Mouse (Mus musculus): Measurements from ENCODE around the gene Gipc3. TPM values are rescaled to one million over a fixed set of nuclear protein-coding genes. Genes with fewer than 3 reads are reported as not detected.

Gipc3 gene
- polyA plus RNA-seq, 1 experiment from 2014 or later, result not detected

GRCm38 (mm10) chr10:81356352-81356990, 13.4 kb upstream of the Gipc3 start:
- no peaks in the 10 kb centered on the region for H3K9me3 ChIP-seq
- H3K4me2 ChIP-seq, result peak overlapping the region; percentile 96
- 40% methylated on average over 12 of the region's 12 CpGs for WGBS
- peak overlapping the region; percentile 79; the same call in 1 of the 2 replicates for H3K4me3 ChIP-seq
- H3K9ac ChIP-seq, result 0 out of 2 replicates have a peak overlapping the region, but pooled peaks have one; percentile 22
- ATAC-seq (ENCODE audit: low read depth), result peak; percentile 11; the same call in 1 of the 2 replicates
- H3K27me3 ChIP-seq, result peaks cover 9% of the 10 kb centered on the region; the same call in 1 of the 2 replicates
- H3K27ac ChIP-seq (replicated peaks), result 0 out of 2 replicates have a peak overlapping the region, but pooled peaks have one; percentile 34
- peaks cover 7% of the 10 kb centered on the region; the same call in 1 of the 2 replicates for H3K36me3 ChIP-seq
- H3K4me1 ChIP-seq (replicated peaks), result peaks cover 47% of the 10 kb centered on the region

- Histone ChIP-seq H3K4me1 (replicated peaks) (peaks cover 45% of the 10 kb centered on the region), H3K9ac (no peak overlapping the region), H3K4me3 (no peak overlapping the region), H3K36me3 (peaks cover 4% of the 10 kb centered on the region; the same call in 1 of the 2 replicates), H3K9me3 (no peaks in the 10 kb centered on the region), H3K27ac (replicated peaks) (no peak overlapping the region), H3K27me3 (peaks cover 9% of the 10 kb centered on the region; the same call in 1 of the 2 replicates), H3K4me2 (no peak overlapping the region)
- WGBS, result 85% methylated on average over 4 of the region's 4 CpGs
- no peak for ATAC-seq (ENCODE audit: low read depth)
Measured at GRCm38 (mm10) chr10:81355533-81355932, 12.5 kb upstream of the Gipc3 start.

- Histone ChIP-seq H3K27ac (replicated peaks) (no peak overlapping the region), H3K27me3 (peaks cover 9% of the 10 kb centered on the region; the same call in 1 of the 2 replicates), H3K9me3 (no peaks in the 10 kb centered on the region), H3K4me2 (no peak overlapping the region), H3K4me3 (no peak overlapping the region), H3K36me3 (0 out of 2 replicates have a peak, but pooled peaks cover under 1% of the 10 kb centered on the region), H3K9ac (no peak overlapping the region), H3K4me1 (replicated peaks) (peaks cover 42% of the 10 kb centered on the region)
- WGBS, result 80% methylated on average over 9 of the region's 9 CpGs
- ATAC-seq (ENCODE audit: low read depth), result no peak
Measured at GRCm38 (mm10) chr10:81354738-81355477, 11.8 kb upstream of the Gipc3 start.

GRCm38 (mm10) chr10:81351678-81352291, 8.7 kb upstream of the Gipc3 start:
- no peak overlapping the region for H3K9ac ChIP-seq
- no peak overlapping the region for H3K4me3 ChIP-seq
- H3K4me1 ChIP-seq (replicated peaks), result peaks cover 33% of the 10 kb centered on the region
- WGBS, result 27% methylated on average over 9 of the region's 9 CpGs
- no peak overlapping the region for H3K27ac ChIP-seq (replicated peaks)
- no peak for ATAC-seq (ENCODE audit: low read depth)
- H3K36me3 ChIP-seq, result no peaks in the 10 kb centered on the region
- H3K4me2 ChIP-seq, result no peak overlapping the region
- peaks cover 13% of the 10 kb centered on the region for H3K27me3 ChIP-seq
- H3K9me3 ChIP-seq, result no peaks in the 10 kb centered on the region

- Histone ChIP-seq H3K4me1 (replicated peaks) (peaks cover 30% of the 10 kb centered on the region), H3K9ac (peak within 1 kb of the TSS; percentile 80), H3K4me3 (peak within 1 kb of the TSS; percentile 66), H3K4me2 (peak within 1 kb of the TSS; percentile 85), H3K27me3 (peaks cover 18% of the 10 kb centered on the region), H3K27ac (replicated peaks) (peak within 1 kb of the TSS; percentile 67; the same call in 1 of the 2 replicates), H3K9me3 (no peaks in the 10 kb centered on the region), H3K36me3 (no peaks in the 10 kb centered on the region)
- under 1% methylated on average over 54 of the region's 54 CpGs for WGBS
- peak; percentile 96 for ATAC-seq (ENCODE audit: low read depth)
Measured at GRCm38 (mm10) chr10:81350351-81351063, 7.4 kb upstream of the Gipc3 start, which contains the start of gene Hmg20b. Hmg20b (minus strand) TSS chr10:81350480.

- H3K4me2 ChIP-seq, result peak overlapping the region; percentile 85
- 0 out of 2 replicates have a peak overlapping the region, but pooled peaks have one; percentile 34 for H3K27ac ChIP-seq (replicated peaks)
- WGBS, result 0% methylated on average over 29 of the region's 29 CpGs
- H3K9ac ChIP-seq, result peak overlapping the region; percentile 80
- peak; percentile 10; the same call in 1 of the 2 replicates for ATAC-seq (ENCODE audit: low read depth)
- H3K4me3 ChIP-seq, result peak overlapping the region; percentile 66
- peaks cover 30% of the 10 kb centered on the region for H3K4me1 ChIP-seq (replicated peaks)
- no peaks in the 10 kb centered on the region for H3K36me3 ChIP-seq
- H3K27me3 ChIP-seq, result peaks cover 23% of the 10 kb centered on the region
- H3K9me3 ChIP-seq, result no peaks in the 10 kb centered on the region
Measured at GRCm38 (mm10) chr10:81349961-81350350, 6.9 kb upstream of the Gipc3 start.

- peak overlapping the region; percentile 85 for H3K4me2 ChIP-seq
- no peak overlapping the region for H3K27ac ChIP-seq (replicated peaks)
- ATAC-seq (ENCODE audit: low read depth), result no peak
- peaks cover 30% of the 10 kb centered on the region for H3K4me1 ChIP-seq (replicated peaks)
- peaks cover 31% of the 10 kb centered on the region for H3K27me3 ChIP-seq
- H3K9ac ChIP-seq, result peak overlapping the region; percentile 80
- 4% methylated on average over 12 of the region's 12 CpGs for WGBS
- no peaks in the 10 kb centered on the region for H3K36me3 ChIP-seq
- H3K9me3 ChIP-seq, result no peaks in the 10 kb centered on the region
- H3K4me3 ChIP-seq, result peak overlapping the region; percentile 66
Measured at GRCm38 (mm10) chr10:81349146-81349545, 6.1 kb upstream of the Gipc3 start.

GRCm38 (mm10) chr10:81346453-81347067, 3.5 kb upstream of the Gipc3 start:
- peak overlapping the region; percentile 29 for H3K4me3 ChIP-seq
- no peaks in the 10 kb centered on the region for H3K36me3 ChIP-seq
- H3K27ac ChIP-seq (replicated peaks), result no peak overlapping the region; the same call in 1 of the 2 replicates
- peak overlapping the region; percentile 53; the same call in 1 of the 2 replicates for H3K9ac ChIP-seq
- H3K4me2 ChIP-seq, result peak overlapping the region; percentile 53
- no peaks in the 10 kb centered on the region for H3K9me3 ChIP-seq
- 6% methylated on average over 55 of the region's 55 CpGs for WGBS
- no peak for ATAC-seq (ENCODE audit: low read depth)
- peaks cover 56% of the 10 kb centered on the region for H3K27me3 ChIP-seq
- peaks cover 38% of the 10 kb centered on the region for H3K4me1 ChIP-seq (replicated peaks)

GRCm38 (mm10) chr10:81345162-81345534, 2.1 kb upstream of the Gipc3 start:
- no peaks in the 10 kb centered on the region for H3K9me3 ChIP-seq
- peaks cover 70% of the 10 kb centered on the region for H3K27me3 ChIP-seq
- H3K27ac ChIP-seq (replicated peaks), result no peak overlapping the region
- H3K4me1 ChIP-seq (replicated peaks), result peaks cover 32% of the 10 kb centered on the region
- H3K4me2 ChIP-seq, result no peak overlapping the region
- H3K4me3 ChIP-seq, result no peak overlapping the region
- WGBS, result 90% methylated on average over 4 of the region's 4 CpGs
- no peak for ATAC-seq (ENCODE audit: low read depth)
- H3K9ac ChIP-seq, result no peak overlapping the region
- no peaks in the 10 kb centered on the region for H3K36me3 ChIP-seq

GRCm38 (mm10) chr10:81344421-81345161, 1.5 kb upstream of the Gipc3 start:
- H3K9ac ChIP-seq, result no peak overlapping the region
- peaks cover 74% of the 10 kb centered on the region for H3K27me3 ChIP-seq
- H3K27ac ChIP-seq (replicated peaks), result no peak overlapping the region
- no peaks in the 10 kb centered on the region for H3K36me3 ChIP-seq
- H3K4me1 ChIP-seq (replicated peaks), result peaks cover 27% of the 10 kb centered on the region
- no peak overlapping the region for H3K4me3 ChIP-seq
- H3K9me3 ChIP-seq, result no peaks in the 10 kb centered on the region
- H3K4me2 ChIP-seq, result no peak overlapping the region
- 58% methylated on average over 8 of the region's 8 CpGs for WGBS
- no peak for ATAC-seq (ENCODE audit: low read depth)

Measured in neural tube, embryonic 13.5 days (tissue).